Comparison of ENCODE assay signal across 8 mouse cellular contexts in genomic region chr2:32151660-32152366, GRCm38 (mm10). TPM values are rescaled to one million over a fixed set of nuclear protein-coding genes. Genes with fewer than 3 reads are reported as not detected.
DNase-seq lines count a peak whose midpoint lies in the region; TF ChIP-seq lines count a peak whose summit lies in the region.

No protein-coding gene starts in this region.

- H3K4me3 ChIP-seq in cerebellum, adult 2 months (replicated peaks; ENCODE audit: insufficient read depth, low read depth, low read length): peak overlapping the region; percentile 80
- H3K4me3 ChIP-seq in cortical plate, adult 2 months (ENCODE audit: insufficient read depth, low read length): peak overlapping the region; percentile 89
- peak overlapping the region; percentile 96 for H3K4me3 ChIP-seq in hindbrain, embryonic 10.5 days
- peak overlapping the region; percentile 94 for H3K4me3 ChIP-seq in liver, adult 2 months (ENCODE audit: insufficient read depth, low read depth, low read length)

- peaks cover 28% of the 10 kb centered on the region for H3K79me2 ChIP-seq in liver, adult 2 months (ENCODE audit: control insufficient read depth, insufficient read depth, low read length)

- no peaks in the 10 kb centered on the region for H3K9me3 ChIP-seq in hindbrain, embryonic 10.5 days

- peak; percentile 68 to 69 for DNase-seq in cerebellum, adult 2 months
- DNase-seq in cerebellum, adult 8-10 months: no peak
- DNase-seq in CD4-positive helper T cell, adult 2 months (ENCODE audit: low read depth, low spot score): peak; percentile 65
- DNase-seq in hindbrain, embryonic 10.5 days (ENCODE audit: low spot score): no peak
- peak; percentile 63 for DNase-seq in liver, adult 2 months (ENCODE audit: extremely low read depth, low read depth, low spot score)
- DNase-seq in neural tube, embryonic 10.5 days (ENCODE audit: extremely low spot score, low spot score): peak; percentile 50
- no peak for DNase-seq in layer of hippocampus, postnatal 25 days (ENCODE audit: extremely low spot score in 1 of 2, low spot score in 1 of 2)

- peaks cover 19% of the 10 kb centered on the region for H3K4me1 ChIP-seq in cerebellum, adult 2 months (ENCODE audit: control insufficient read depth, insufficient read depth, low read length)
- peaks cover 14% of the 10 kb centered on the region for H3K4me1 ChIP-seq in cortical plate, adult 2 months (ENCODE audit: control insufficient read depth, insufficient read depth, low read length)
- peaks cover 63% of the 10 kb centered on the region for H3K4me1 ChIP-seq in hindbrain, embryonic 10.5 days (replicated peaks)
- H3K4me1 ChIP-seq in liver, adult 2 months (ENCODE audit: control insufficient read depth, insufficient read depth, low read length): peaks cover 36% of the 10 kb centered on the region

- TF ChIP-seq POLR2A in cerebellum, adult 2 months (IDR thresholded peaks at IDR 0.05; ENCODE audit: borderline replicate concordance, insufficient read depth, low read length): no peak
- no peak; the same call in 1 of the 2 replicates for TF ChIP-seq POLR2A in cortical plate, adult 2 months (IDR thresholded peaks at IDR 0.05; ENCODE audit: extremely low read depth, insufficient read depth, low read length)
- no peak for TF ChIP-seq POLR2A in liver, adult 2 months (IDR thresholded peaks at IDR 0.05; ENCODE audit: extremely low read depth, insufficient read depth, low read length)

- H3K27me3 ChIP-seq in cerebellum, adult 2 months (ENCODE audit: control insufficient read depth, insufficient read depth, low read length): no peaks in the 10 kb centered on the region
- no peaks in the 10 kb centered on the region for H3K27me3 ChIP-seq in hindbrain, embryonic 10.5 days (ENCODE audit: insufficient read depth, poor library complexity, severe bottlenecking)
- H3K27me3 ChIP-seq in liver, adult 2 months (ENCODE audit: control insufficient read depth, insufficient read depth, low read length): no peaks in the 10 kb centered on the region

- peak overlapping the region; percentile 95 for H3K27ac ChIP-seq in cerebellum, adult 2 months (ENCODE audit: insufficient read depth, low read length)
- peak overlapping the region; percentile 97 for H3K27ac ChIP-seq in cortical plate, adult 2 months (ENCODE audit: insufficient read depth, low read length)
- peak overlapping the region; percentile 99 for H3K27ac ChIP-seq in hindbrain, embryonic 10.5 days
- peak overlapping the region; percentile 87 for H3K27ac ChIP-seq in liver, adult 2 months (replicated peaks; ENCODE audit: insufficient read depth, low read depth, low read length)

- WGBS in cerebellum, adult 2 months: under 1% methylated on average over 22 of the region's 22 CpGs
- under 1% methylated on average over 22 of the region's 22 CpGs for WGBS in hindbrain, embryonic 10.5 days
- under 1% methylated on average over 22 of the region's 22 CpGs for WGBS in liver, adult 2 months

- H3K9ac ChIP-seq in liver, adult 2 months (ENCODE audit: low read depth, low read length): peak overlapping the region; percentile 99

- no peaks in the 10 kb centered on the region for H3K36me3 ChIP-seq in hindbrain, embryonic 10.5 days
- H3K36me3 ChIP-seq in liver, adult 2 months (ENCODE audit: control insufficient read depth, insufficient read depth, low read length): no peaks in the 10 kb centered on the region

- TF ChIP-seq CTCF in cerebellum, adult 2 months (IDR thresholded peaks at IDR 0.05; ENCODE audit: borderline replicate concordance, insufficient read depth, low read depth, low read length): no peak
- no peak for TF ChIP-seq CTCF in cortical plate, adult 2 months (IDR thresholded peaks at IDR 0.05; ENCODE audit: extremely low read depth, insufficient read depth, low read length)
- TF ChIP-seq CTCF in liver, adult 2 months (IDR thresholded peaks at IDR 0.05; ENCODE audit: low read depth, low read length): no peak

RNA-seq across cellular contexts. Expression of gene Prrc2b, which starts 0.9 kb away (rescaled TPM):
- polyA plus RNA-seq in cerebellum, adult 2 months (2012; rRNA removed): 88.9 and 95.6 TPM in 2 replicates
- 97.6 and 99.1 TPM in 2 replicates for polyA plus RNA-seq in cortical plate, adult 2 months (2012; rRNA removed)
- 55.6 and 68.9 TPM in 2 replicates for polyA plus RNA-seq in hindbrain, embryonic 10.5 days (2016; fragmentation: Nextera tagmentation; extraction: Ambion mirVana)
- 5.5 and 12.5 TPM in 2 replicates for total RNA-seq in liver, adult 2 months (2014; rRNA removed)
- polyA plus RNA-seq in liver, adult 2 months (2012; rRNA removed): 12.1 and 14.7 TPM in 2 replicates
- 100 to 1,000 TPM; 248 to 275 TPM for total RNA-seq in layer of hippocampus, postnatal 25 days (2021)

RNA-seq across cellular contexts. Expression of gene Plpp7, which starts 56.5 kb away (rescaled TPM):
- 41.3 and 45.0 TPM in 2 replicates for polyA plus RNA-seq in cerebellum, adult 2 months (2012; rRNA removed)
- 34.5 and 36.4 TPM in 2 replicates for polyA plus RNA-seq in cortical plate, adult 2 months (2012; rRNA removed)
- 7.6 and 7.9 TPM in 2 replicates for polyA plus RNA-seq in hindbrain, embryonic 10.5 days (2016; fragmentation: Nextera tagmentation; extraction: Ambion mirVana)
- total RNA-seq in liver, adult 2 months (2014; rRNA removed): 0.34 and 0.37 TPM in 2 replicates
- polyA plus RNA-seq in liver, adult 2 months (2012; rRNA removed): 1.3 and 2.3 TPM in 2 replicates
- total RNA-seq in layer of hippocampus, postnatal 25 days (2021): 10 to 100 TPM; 23.7 to 24.4 TPM

Comparison
In these comparisons a context has a peak if more than half of its experiments do, and no peak if none do; other contexts are left out.
1. DNase-seq: peak in cerebellum, adult 2 months (2 of 2), CD4-positive helper T cell, adult 2 months (single experiment), liver, adult 2 months (single experiment) and neural tube, embryonic 10.5 days (single experiment); none in cerebellum, adult 8-10 months (single experiment), hindbrain, embryonic 10.5 days (single experiment) and layer of hippocampus, postnatal 25 days (0 of 2).
2. Peak in every context shown above with its lines, with median percentiles within 50 percentile points of each other: H3K27ac ChIP-seq and H3K4me3 ChIP-seq.